Mouse (Mus musculus) left cerebral cortex, postnatal 25 days (tissue): Measurements from ENCODE around the gene Pkp2. TPM values are rescaled to one million over a fixed set of nuclear protein-coding genes. Genes with fewer than 3 reads are reported as not detected.

Experiments used
- DNase-seq, 2 experiments: peaks; one replicate each; pipeline ENCODE4 v3.0.0; 2022; ENCODE audit warnings: low spot score in 2 of 2, mixed read lengths in 1 of 2
- intact Hi-C: fragments of 180-260 bp; cut with DNase I; formaldehyde crosslinking; loops from one replicate; pipeline ENCODE4 v1.15.1; 2025
- total RNA-seq, 2 experiments: library from RNA; stranded (reverse); gene quantifications; 2 replicates each; pipeline ENCODE4 v1.2.3; 2021

The Pkp2 gene
- total RNA-seq, 2 experiments from 2014 or later, result 5.7 to 6.3 TPM

- intact Hi-C loops, result no loop called here
- no peak for DNase-seq
Observed at GRCm38 (mm10) chr16:16255874-16256273, 42.8 kb downstream of the Pkp2 start.

GRCm38 (mm10) chr16:16256672-16257071 lies 43.6 kb downstream of the Pkp2 start:
- intact Hi-C loops, result no loop called here
- DNase-seq, result no peak

GRCm38 (mm10) chr16:16260882-16261281 lies 47.8 kb downstream of the Pkp2 start:
- intact Hi-C loops, result no loop called here
- DNase-seq, result no peak

- intact Hi-C loops, result no loop called here
- DNase-seq, result no peak
Observed at GRCm38 (mm10) chr16:16261481-16261880, 48.4 kb downstream of the Pkp2 start.

- intact Hi-C loops, result no loop called here
- no peak for DNase-seq
Observed at GRCm38 (mm10) chr16:16262436-16262835, 49.3 kb downstream of the Pkp2 start.

- intact Hi-C loops, result no loop called here
- no peak for DNase-seq
Observed at GRCm38 (mm10) chr16:16272978-16273377, 59.9 kb downstream of the Pkp2 start.

- intact Hi-C loops, result no loop called here
- DNase-seq, result no peak
Observed at GRCm38 (mm10) chr16:16273752-16274151, 60.6 kb downstream of the Pkp2 start.

- peak; percentile 95 to 98 for DNase-seq
- intact Hi-C loops, result loop anchor here (1.0 to 10.0 kb wide), 7 partner anchors 55 to 668 kb away; partner anchors contain the start of genes Dnm1l, Mzt2, Pkp2 and Top3b
Observed at GRCm38 (mm10) chr16:16302369-16303137, 89.4 kb downstream of the Pkp2 start, which contains the start of gene Yars2. Yars2 (plus strand) TSS chr16:16302965.

GRCm38 (mm10) chr16:16303138-16303827 lies 90.2 kb downstream of the Pkp2 start:
- intact Hi-C loops, result loop anchor here (2.0 to 10.0 kb wide), 6 partner anchors 54 to 668 kb away; partner anchors contain the start of genes Dnm1l, Mzt2, Pkp2 and Top3b
- peak; percentile 39 to 48 for DNase-seq

- intact Hi-C loops, result loop anchor here (2.0 to 10.0 kb wide), 6 partner anchors 53 to 669 kb away; partner anchors contain the start of genes Dnm1l, Mzt2, Pkp2 and Top3b
- DNase-seq, result no peak
Observed at GRCm38 (mm10) chr16:16303888-16304287, 90.8 kb downstream of the Pkp2 start.

- intact Hi-C loops, result no loop called here
- DNase-seq, result no peak
Observed at GRCm38 (mm10) chr16:16311319-16311718, 98.2 kb downstream of the Pkp2 start.

Other genes starting within 250 kb of the Pkp2 start
- gene Yars2, start 89.6 kb downstream of the Pkp2 start, total RNA-seq, result 10 to 100 TPM; 21.8 to 24.8 TPM
- 100 to 1,000 TPM; 216 to 217 TPM for gene Dnm1l, start 145.6 kb downstream of the Pkp2 start, total RNA-seq